ENCODE assay signal across 8 mouse cellular contexts in genomic region chr11:70524782-70525181, GRCm38 (mm10). TPM values are rescaled to one million over a fixed set of nuclear protein-coding genes. Genes with fewer than 3 reads are reported as not detected.
DNase-seq lines count a peak whose midpoint lies in the region; ATAC-seq and TF ChIP-seq lines count a peak whose summit lies in the region.

No protein-coding gene starts in this region.

- peak; percentile 4; the same call in 1 of the 2 replicates for ATAC-seq in heart, postnatal 0 days (ENCODE audit: insufficient read depth, low read depth)

- H3K9ac ChIP-seq in heart, postnatal 0 days (replicated peaks; ENCODE audit: low read depth, low read length) = 0 out of 2 replicates have a peak overlapping the region, but pooled peaks have one; percentile 42

- intact Hi-C loops in gastrocnemius, adult 2 months (cut with DNase I) = no loop called here
- intact Hi-C loops in gastrocnemius, postnatal 36 days (cut with DNase I) = no loop called here

- peak overlapping the region; percentile 76 for H3K27ac ChIP-seq in gastrocnemius, adult 2 months
- no peak overlapping the region for H3K27ac ChIP-seq in heart, postnatal 0 days (ENCODE audit: low read depth)
- peak overlapping the region; percentile 79 for H3K27ac ChIP-seq in macrophage

- peaks cover 23% of the 10 kb centered on the region for H3K79me2 ChIP-seq in macrophage (ENCODE audit: inconsistent target)

- no peak for TF ChIP-seq CTCF in gastrocnemius, adult 2 months (IDR thresholded peaks at IDR 0.05)
- no peak for TF ChIP-seq CTCF in E14TG2a.4 (conservative IDR thresholded peaks at IDR 0.05; ENCODE audit: low read length)
- TF ChIP-seq CTCF in heart, postnatal 0 days (IDR thresholded peaks at IDR 0.05; ENCODE audit: low read depth) = no peak

- DNase-seq in gastrocnemius, adult 2 months = no peak
- no peak for DNase-seq in gastrocnemius, postnatal 36 days
- no peak for DNase-seq in heart, postnatal 0 days (ENCODE audit: low spot score)
- no peak for DNase-seq in adrenal gland, postnatal 4 days (ENCODE audit: low spot score in 2 of 2)
- no peak for DNase-seq in layer of hippocampus, adult 8-10 months (ENCODE audit: low spot score in 2 of 2)
- no peak for DNase-seq in thymus, postnatal 14 days

- 2% methylated on average over 8 of the region's 8 CpGs for WGBS in heart, postnatal 0 days
- WGBS in macrophage (ENCODE audit: missing documents) = 6% methylated on average over 6 of the region's 8 CpGs

- H3K36me3 ChIP-seq in E14TG2a.4 (ENCODE audit: insufficient read depth, low read length) (peaks cover 38% of the 10 kb centered on the region), macrophage (ENCODE audit: inconsistent target) (peaks cover 19% of the 10 kb centered on the region)
- peaks cover 24% of the 10 kb centered on the region for H3K36me3 ChIP-seq in heart, postnatal 0 days (replicated peaks; ENCODE audit: control insufficient read depth, insufficient read depth, low read length)

- TF ChIP-seq EP300 in heart, postnatal 0 days (IDR thresholded peaks at IDR 0.05; ENCODE audit: low read depth) = no peak

- H3K4me2 ChIP-seq in heart, postnatal 0 days (ENCODE audit: low read depth, low read length) = peak overlapping the region; percentile 72

- H3K9me3 ChIP-seq in E14TG2a.4 (ENCODE audit: low read length) = no peaks in the 10 kb centered on the region
- H3K9me3 ChIP-seq in heart, postnatal 0 days (replicated peaks; ENCODE audit: control insufficient read depth, low read length) = no peaks in the 10 kb centered on the region

- H3K4me3 ChIP-seq in gastrocnemius, adult 2 months = peak overlapping the region; percentile 87
- H3K4me3 ChIP-seq in E14TG2a.4 (replicated peaks; ENCODE audit: low read length) (peak overlapping the region; percentile 99), macrophage (ENCODE audit: inconsistent target) (peak overlapping the region; percentile 97)
- H3K4me3 ChIP-seq in heart, postnatal 0 days (ENCODE audit: low read depth, low read length) = peak overlapping the region; percentile 62

- H3K4me1 ChIP-seq in E14TG2a.4 (replicated peaks; ENCODE audit: low read depth, low read length) = peaks cover 46% of the 10 kb centered on the region
- no peaks in the 10 kb centered on the region for H3K4me1 ChIP-seq in heart, postnatal 0 days (ENCODE audit: control insufficient read depth, insufficient read depth)

- H3K27me3 ChIP-seq in E14TG2a.4 (ENCODE audit: insufficient read depth, low read length) = peaks cover 13% of the 10 kb centered on the region
- no peaks in the 10 kb centered on the region for H3K27me3 ChIP-seq in heart, postnatal 0 days (ENCODE audit: control insufficient read depth, insufficient read depth, low read length)

RNA-seq across cellular contexts. Expression of gene Psmb6, which starts 0.4 kb away (rescaled TPM):
- 100 to 1,000 TPM; 229 to 241 TPM for total RNA-seq in gastrocnemius, adult 2 months (2021)
- total RNA-seq in gastrocnemius, postnatal 36 days (2021) = 100 to 1,000 TPM; 242 TPM
- total RNA-seq in heart, postnatal 0 days (2014; rRNA removed; ENCODE audit: low replicate concordance) = 474 and 521 TPM in 2 replicates
- polyA plus RNA-seq in heart, postnatal 0 days (2015; fragmentation: Nextera tagmentation; extraction: Ambion mirVana) = 640 and 644 TPM in 2 replicates
- total RNA-seq in macrophage (2018; cell fraction: chromatin; rRNA removed) = 100 to 1,000 TPM; 101 to 394 (median 222) TPM
- 100 to 1,000 TPM; 380 to 616 (median 453) TPM for total RNA-seq in macrophage (2018; cell fraction: cytosol; rRNA removed)
- total RNA-seq in macrophage (2018; cell fraction: nucleus; rRNA removed) = 100 to 1,000 TPM; 139 to 509 (median 336) TPM
- polyA plus RNA-seq in macrophage (2018) = 305 to 399 TPM (median 395 TPM) in 3 replicates
- 100 to 1,000 TPM; 289 to 310 TPM for total RNA-seq in adrenal gland, postnatal 4 days (2021)
- total RNA-seq in layer of hippocampus, adult 8-10 months (2022) = 100 to 1,000 TPM; 176 to 204 (median 189) TPM

RNA-seq across cellular contexts. Expression of gene Gltpd2, which starts 5.8 kb away (rescaled TPM):
- not detected for total RNA-seq in gastrocnemius, adult 2 months (2021)
- total RNA-seq in gastrocnemius, postnatal 36 days (2021) = not detected
- not detected in 2 replicates for total RNA-seq in heart, postnatal 0 days (2014; rRNA removed; ENCODE audit: low replicate concordance)
- polyA plus RNA-seq in heart, postnatal 0 days (2015; fragmentation: Nextera tagmentation; extraction: Ambion mirVana) = 0.34 TPM in 1 of 2 replicates, not detected in the other
- total RNA-seq in macrophage (2018; cell fraction: chromatin; rRNA removed) = not detected
- total RNA-seq in macrophage (2018; cell fraction: cytosol; rRNA removed) = not detected
- not detected for total RNA-seq in macrophage (2018; cell fraction: nucleus; rRNA removed)
- not detected in 3 replicates for polyA plus RNA-seq in macrophage (2018)
- total RNA-seq in adrenal gland, postnatal 4 days (2021) = 1 to 10 TPM in 1 of 2 experiments, not detected in 1; 5.0 TPM
- total RNA-seq in layer of hippocampus, adult 8-10 months (2022) = not detected

RNA-seq across cellular contexts. Expression of gene Gm40193, which starts 8.0 kb away (rescaled TPM):
- total RNA-seq in gastrocnemius, adult 2 months (2021) = not detected
- not detected for total RNA-seq in gastrocnemius, postnatal 36 days (2021)
- total RNA-seq in heart, postnatal 0 days (2014; rRNA removed; ENCODE audit: low replicate concordance) = not detected in 2 replicates
- not detected in 2 replicates for polyA plus RNA-seq in heart, postnatal 0 days (2015; fragmentation: Nextera tagmentation; extraction: Ambion mirVana)
- total RNA-seq in macrophage (2018; cell fraction: chromatin; rRNA removed) = not detected
- total RNA-seq in macrophage (2018; cell fraction: cytosol; rRNA removed) = not detected
- total RNA-seq in macrophage (2018; cell fraction: nucleus; rRNA removed) = not detected
- polyA plus RNA-seq in macrophage (2018) = not detected in 3 replicates
- total RNA-seq in adrenal gland, postnatal 4 days (2021) = not detected
- total RNA-seq in layer of hippocampus, adult 8-10 months (2022) = not detected

RNA-seq across cellular contexts. Expression of gene Vmo1, which starts 10.4 kb away (rescaled TPM):
- total RNA-seq in gastrocnemius, adult 2 months (2021) = not detected
- total RNA-seq in gastrocnemius, postnatal 36 days (2021) = not detected
- not detected in 2 replicates for total RNA-seq in heart, postnatal 0 days (2014; rRNA removed; ENCODE audit: low replicate concordance)
- polyA plus RNA-seq in heart, postnatal 0 days (2015; fragmentation: Nextera tagmentation; extraction: Ambion mirVana) = 0.18 and 0.55 TPM in 2 replicates
- not detected for total RNA-seq in macrophage (2018; cell fraction: chromatin; rRNA removed)
- not detected for total RNA-seq in macrophage (2018; cell fraction: cytosol; rRNA removed)
- not detected for total RNA-seq in macrophage (2018; cell fraction: nucleus; rRNA removed)
- polyA plus RNA-seq in macrophage (2018) = not detected in 3 replicates
- under 1 TPM; 0.51 to 0.64 TPM for total RNA-seq in adrenal gland, postnatal 4 days (2021)
- total RNA-seq in layer of hippocampus, adult 8-10 months (2022) = not detected

RNA-seq across cellular contexts. Expression of gene Pld2, which starts 15.1 kb away (rescaled TPM):
- total RNA-seq in gastrocnemius, adult 2 months (2021) = 10 to 100 TPM; 15.8 to 18.2 TPM
- total RNA-seq in gastrocnemius, postnatal 36 days (2021) = 10 to 100 TPM; 15.0 to 17.2 TPM
- 14.5 and 18.5 TPM in 2 replicates for total RNA-seq in heart, postnatal 0 days (2014; rRNA removed; ENCODE audit: low replicate concordance)
- 5.4 and 6.8 TPM in 2 replicates for polyA plus RNA-seq in heart, postnatal 0 days (2015; fragmentation: Nextera tagmentation; extraction: Ambion mirVana)
- 100 to 1,000 TPM; 111 to 303 (median 185) TPM for total RNA-seq in macrophage (2018; cell fraction: chromatin; rRNA removed)
- total RNA-seq in macrophage (2018; cell fraction: cytosol; rRNA removed) = 10 to 100 TPM; 15.3 to 36.4 (median 23.9) TPM
- total RNA-seq in macrophage (2018; cell fraction: nucleus; rRNA removed) = 100 to 1,000 TPM in 13 of 26 experiments, 10 to 100 TPM in 13; 45.6 to 248 (median 103) TPM
- 19.1 to 36.3 TPM (median 25.0 TPM) in 3 replicates for polyA plus RNA-seq in macrophage (2018)
- total RNA-seq in adrenal gland, postnatal 4 days (2021) = 10 to 100 TPM; 11.8 to 15.4 TPM
- total RNA-seq in layer of hippocampus, adult 8-10 months (2022) = 10 to 100 TPM; 18.2 to 23.4 (median 20.2) TPM
